Mouse (Mus musculus) testis, postnatal 10 days (tissue): Measurements from ENCODE around the gene 1520401A03Rik.
A peak's percentile ranks its signal among the peaks of the same experiment; 100 is the strongest.

Source experiments
- DNase-seq: peaks from one replicate; pipeline ENCODE4 v3.0.0; 2021; ENCODE audit warnings: low spot score

Gene 1520401A03Rik

DNA sequence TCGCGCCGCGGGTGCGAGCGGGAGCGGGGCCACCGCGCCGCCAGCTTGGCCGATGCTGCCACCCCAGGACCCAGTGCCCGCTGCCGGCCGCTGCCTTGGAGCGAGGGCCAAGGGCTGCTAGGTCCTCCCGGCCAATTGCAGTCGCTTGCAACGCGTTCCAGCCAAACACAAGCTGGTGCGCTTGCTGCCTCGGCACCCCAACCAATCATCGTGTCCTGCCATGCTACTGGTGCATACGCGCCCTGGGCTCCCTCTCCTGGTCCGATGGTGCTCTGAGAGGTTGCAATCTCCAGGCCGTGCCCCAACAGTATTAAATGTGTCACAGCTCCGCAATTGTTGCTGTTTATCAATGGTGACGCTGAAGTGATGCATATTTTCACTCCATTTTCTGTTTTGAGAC lies 22.5 kb downstream of the 1520401A03Rik start:
- peak; percentile 90 for DNase-seq

DNA sequence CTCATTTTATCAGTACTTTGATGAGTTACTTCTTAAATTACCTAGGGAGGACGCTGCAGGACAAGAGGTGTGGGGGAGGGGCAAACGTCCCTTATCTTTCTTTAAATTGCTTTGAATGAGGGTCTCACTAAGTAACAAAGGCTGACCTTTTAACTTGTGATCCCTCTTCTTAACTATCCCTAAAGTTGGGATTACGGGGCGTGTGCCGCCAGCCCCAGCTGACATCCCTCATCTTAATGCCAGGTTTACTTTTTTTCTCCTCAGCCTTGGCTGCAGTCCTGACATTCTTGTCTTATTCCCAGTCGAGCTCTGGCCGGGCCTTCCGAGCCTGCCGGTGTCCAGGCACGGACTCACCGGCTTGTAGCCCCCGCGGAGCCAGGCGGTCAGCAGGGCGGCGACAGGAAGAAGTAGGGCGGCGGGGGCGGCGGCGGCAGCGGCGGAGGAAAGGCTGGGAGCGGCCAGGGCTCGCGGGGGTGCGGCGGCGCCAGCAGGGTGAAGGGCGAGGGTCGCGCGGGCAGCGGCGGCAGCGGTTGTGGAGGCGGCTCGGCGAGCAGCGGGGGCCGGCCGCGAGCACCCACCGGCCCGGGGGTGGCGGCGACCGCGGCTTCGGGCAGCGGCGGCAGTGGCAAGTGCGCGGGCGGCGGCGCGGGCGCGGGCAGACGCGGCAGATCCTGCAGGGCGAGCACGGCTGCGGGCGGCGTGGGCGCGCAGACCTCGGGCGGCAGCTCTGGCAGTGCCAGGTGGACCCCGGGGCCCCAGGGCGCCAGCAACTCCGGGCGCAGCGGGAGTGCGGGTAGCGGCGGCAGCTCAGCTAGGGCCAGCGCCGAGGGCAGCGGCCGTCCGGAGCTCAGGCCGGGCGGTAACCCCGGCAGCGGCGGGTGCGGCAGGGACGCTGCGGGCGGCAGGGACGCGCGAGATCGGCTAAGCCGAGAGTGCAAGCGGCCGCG lies 23.2 kb downstream of the 1520401A03Rik start:
- DNase-seq = no peak

DNA sequence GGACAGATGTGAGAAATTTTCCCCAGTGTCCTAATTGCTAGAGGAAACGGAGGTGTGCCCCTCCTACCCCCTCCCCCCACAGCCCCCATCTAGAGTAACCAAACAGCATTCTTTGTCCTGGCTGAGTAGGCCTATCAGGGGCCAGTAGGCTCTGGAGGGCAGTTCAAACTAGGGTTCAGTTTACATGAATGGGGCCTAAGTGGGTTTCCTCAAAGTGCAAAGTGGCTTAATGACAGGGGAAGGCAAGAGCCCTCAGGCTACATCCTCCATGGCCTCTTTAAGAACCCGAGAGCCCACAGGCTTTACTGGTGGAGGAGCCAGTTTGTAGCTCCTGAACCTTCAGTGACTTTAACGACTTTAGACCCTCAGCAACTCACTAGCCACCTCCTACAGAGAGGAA lies 26.8 kb downstream of the 1520401A03Rik start:
- DNase-seq = no peak

DNA sequence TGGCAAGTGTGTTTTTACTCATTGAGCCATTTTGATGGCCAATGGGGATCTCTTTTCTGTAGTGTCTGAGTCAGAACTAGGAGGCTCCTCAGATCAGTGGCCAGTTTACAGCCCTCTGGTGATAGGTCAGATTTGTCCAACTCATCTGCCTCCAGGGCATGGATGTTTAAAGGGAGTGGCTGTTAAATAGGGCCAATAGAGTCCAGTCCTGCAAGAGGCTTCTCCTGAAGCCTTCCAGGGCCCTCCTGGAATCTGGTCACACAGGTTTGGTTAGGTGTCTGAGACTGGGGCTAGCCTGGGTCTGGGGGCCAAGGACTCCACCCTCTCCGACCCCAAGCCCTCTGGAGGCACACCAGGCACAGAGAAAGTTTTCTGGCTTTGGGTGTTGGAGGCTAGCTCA lies 28.1 kb downstream of the 1520401A03Rik start:
- no peak for DNase-seq

DNA sequence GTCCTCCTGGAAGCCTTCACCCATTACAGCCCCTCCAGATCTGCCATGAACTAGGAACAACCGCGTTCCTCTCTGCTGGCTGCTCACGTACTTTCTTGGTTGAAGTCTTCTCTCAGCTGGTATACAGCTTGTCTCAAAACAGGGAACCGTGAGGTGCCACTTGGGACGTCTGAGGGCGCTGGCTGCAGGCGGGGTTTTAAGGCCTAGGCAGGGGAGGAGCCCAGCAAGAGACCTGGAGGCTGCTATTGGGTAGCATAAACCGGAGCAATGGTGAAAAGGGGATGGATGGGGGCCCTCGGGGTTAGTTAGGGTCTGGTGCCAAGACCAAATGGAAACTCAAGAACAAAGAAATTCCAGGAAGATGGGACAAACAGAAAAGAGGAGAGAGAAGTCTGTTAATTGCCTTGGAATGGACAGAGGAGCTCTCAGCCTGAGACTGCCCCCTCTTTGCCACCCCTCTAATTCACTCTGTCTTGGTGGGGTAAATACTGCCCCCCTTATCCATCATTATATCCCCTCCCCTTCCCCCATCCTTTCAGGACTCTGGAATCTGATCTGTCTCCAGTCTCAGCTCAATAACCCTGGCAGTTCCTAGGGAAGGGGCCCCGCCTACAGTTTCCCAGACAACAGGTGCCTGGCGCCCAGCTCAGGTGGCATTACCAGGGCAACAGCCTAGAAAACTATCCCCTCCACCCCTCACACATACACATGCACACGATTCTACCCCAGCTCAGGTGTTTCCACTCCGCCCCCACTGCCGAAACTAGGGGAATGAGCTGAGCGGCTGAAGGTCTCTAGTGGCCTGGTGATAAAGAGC lies 38.5 kb downstream of the 1520401A03Rik start, which contains the start of gene Cldn9:
Gene Cldn9, minus strand, starts transcription at position 171 of the 817 bp plus-strand sequence.
- no peak for DNase-seq

DNA sequence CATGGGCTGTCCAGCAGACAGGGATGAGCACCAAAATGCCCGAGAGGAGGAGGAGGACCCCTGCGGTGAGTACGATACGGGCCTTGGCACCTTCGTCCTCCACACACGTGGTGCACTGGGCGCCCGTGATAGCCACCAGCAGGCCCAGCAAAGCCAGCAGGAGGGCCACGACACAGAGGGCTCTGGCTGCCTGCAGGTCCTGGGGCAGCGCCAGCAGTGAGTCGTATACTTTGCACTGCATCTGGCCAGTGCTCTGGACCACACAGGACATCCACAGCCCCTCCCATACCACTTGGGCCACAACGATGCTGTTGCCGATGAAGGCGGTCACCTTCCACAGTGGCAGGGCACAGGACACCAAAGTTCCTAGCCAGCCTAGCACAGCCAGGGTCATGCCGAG lies 39.4 kb downstream of the 1520401A03Rik start:
- no peak for DNase-seq

DNA sequence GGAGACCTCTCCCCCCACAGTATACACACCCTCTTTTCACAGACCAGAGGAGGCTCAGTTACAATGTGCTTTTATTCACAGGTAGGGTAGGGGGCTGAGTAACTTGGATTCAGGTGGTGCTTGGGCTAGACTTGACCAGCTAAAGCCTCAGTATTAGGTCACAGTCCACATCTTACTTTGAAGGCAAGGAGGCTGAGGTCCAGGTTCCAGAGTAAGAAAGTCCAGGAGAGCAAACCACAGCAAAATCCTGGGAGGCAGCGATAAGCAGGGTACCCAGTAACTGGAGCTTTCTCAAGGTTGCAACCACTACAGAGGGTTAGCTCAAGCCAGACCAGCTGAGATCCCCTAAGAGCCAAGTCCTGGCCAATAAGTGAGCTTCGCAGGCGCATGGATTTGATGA lies 40.1 kb downstream of the 1520401A03Rik start:
- no peak for DNase-seq

DNA sequence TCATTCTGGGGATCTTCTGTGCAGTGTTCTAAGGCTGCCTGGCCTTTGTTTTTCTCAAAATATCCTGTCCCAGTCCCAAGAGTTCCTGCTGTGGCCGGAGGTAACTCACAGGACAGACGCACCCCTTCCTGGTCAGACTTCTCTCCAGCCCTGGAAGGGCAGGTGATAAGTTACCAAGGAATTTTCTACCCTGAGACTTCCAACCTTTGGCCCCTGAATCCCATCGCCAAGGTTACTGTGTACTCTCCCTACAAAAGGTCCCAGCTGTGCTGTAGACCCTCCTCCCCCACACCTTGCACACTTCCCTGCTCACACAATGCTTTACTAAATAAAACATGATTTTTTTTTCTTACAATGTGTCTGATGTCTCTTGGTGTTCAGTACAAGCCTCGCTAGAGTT lies 40.5 kb downstream of the 1520401A03Rik start:
- no peak for DNase-seq

DNA sequence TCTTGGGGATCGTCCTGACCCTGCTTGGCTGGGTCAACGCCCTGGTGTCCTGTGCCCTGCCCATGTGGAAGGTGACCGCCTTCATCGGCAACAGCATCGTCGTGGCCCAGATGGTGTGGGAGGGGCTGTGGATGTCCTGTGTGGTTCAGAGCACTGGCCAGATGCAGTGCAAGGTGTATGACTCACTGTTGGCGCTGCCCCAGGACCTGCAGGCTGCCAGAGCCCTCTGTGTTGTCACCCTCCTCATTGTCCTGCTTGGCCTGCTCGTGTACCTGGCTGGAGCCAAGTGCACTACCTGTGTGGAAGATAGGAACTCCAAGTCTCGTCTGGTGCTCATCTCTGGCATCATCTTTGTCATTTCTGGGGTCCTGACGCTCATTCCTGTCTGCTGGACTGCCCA lies 41.5 kb downstream of the 1520401A03Rik start:
- peak; percentile 52 for DNase-seq

DNA sequence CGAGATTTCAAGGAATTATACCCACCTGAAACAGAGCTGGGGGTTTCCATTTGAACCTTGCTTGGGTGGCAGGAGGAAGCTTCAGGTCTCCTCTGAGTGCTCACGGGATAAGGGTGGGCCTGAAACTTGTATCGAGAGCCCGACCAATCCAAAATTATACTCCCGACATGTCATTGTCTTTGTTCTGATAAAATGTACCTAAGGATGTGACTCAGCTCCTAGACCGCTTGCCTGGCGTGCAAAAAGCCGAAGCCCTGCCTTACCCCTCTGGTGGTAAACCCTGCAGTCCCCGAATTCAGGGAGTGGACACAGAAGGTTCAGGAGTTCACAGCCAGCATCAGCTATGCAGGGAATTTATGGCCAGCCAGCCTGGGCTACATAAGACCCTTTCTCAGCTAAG lies 42.2 kb downstream of the 1520401A03Rik start:
- DNase-seq = no peak

DNA sequence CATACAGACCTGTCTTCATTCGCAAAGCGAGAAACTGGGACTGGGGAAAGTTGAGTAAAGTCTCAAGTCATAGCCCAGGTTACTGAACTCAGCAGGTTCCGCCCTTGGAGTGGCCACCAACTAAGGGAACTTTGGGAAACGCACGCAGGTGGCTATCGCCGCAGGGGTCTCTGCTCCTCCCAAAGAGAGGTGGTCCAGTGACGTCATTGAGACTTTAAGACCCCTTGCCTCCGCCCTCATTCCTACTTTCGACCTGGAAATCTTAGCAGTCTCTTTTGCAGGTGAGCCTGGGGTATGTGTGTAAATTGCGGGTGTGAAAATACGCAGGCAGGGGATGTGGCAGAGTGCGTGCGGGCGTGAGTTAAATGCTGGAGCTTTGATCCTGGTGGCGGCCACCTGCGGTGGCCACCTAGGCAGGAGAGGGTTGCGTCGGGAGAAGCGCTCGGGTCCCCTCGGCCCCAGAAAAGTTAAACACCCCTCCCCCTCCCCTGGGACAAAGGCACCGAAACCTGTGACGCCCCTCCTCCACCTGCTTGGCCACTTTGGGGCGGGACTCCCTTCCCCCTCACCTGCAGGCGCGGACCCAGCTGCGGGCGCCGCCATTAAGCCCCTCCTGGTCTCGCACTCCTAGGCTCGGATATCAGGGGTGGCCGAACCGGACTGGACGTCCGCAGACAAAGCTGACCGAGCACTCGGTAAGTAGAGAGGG lies 43.3 kb downstream of the 1520401A03Rik start, which contains the start of gene Cldn6:
Gene Cldn6, plus strand, starts transcription at position 123 of the 709 bp plus-strand sequence.
- DNase-seq = no peak

DNA sequence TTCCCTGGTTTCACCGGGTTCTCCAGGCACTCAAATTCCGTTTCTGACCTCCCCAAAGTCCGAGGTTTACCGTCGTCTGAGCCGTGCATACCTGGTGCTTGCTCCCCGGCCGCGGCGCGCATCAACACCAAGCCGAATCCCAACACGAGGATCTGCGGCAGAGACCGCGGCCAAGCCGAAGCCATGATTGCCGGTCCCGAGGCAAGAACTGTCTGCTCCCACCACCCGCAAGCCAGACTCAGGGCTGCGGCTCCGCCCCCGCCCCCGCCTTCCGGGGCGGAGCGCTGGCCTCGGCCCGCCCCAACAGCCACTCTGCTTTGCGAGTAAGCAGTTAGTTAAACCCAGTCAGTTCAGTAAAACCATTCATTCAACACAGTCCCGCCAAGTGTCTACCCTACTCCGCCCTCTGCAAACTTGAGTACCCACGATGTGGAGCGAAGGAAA lies 45.3 kb downstream of the 1520401A03Rik start, which contains the start of gene Tnfrsf12a:
Gene Tnfrsf12a, minus strand, starts transcription at position 233 of the 444 bp plus-strand sequence.
- DNase-seq = peak; percentile 87

DNA sequence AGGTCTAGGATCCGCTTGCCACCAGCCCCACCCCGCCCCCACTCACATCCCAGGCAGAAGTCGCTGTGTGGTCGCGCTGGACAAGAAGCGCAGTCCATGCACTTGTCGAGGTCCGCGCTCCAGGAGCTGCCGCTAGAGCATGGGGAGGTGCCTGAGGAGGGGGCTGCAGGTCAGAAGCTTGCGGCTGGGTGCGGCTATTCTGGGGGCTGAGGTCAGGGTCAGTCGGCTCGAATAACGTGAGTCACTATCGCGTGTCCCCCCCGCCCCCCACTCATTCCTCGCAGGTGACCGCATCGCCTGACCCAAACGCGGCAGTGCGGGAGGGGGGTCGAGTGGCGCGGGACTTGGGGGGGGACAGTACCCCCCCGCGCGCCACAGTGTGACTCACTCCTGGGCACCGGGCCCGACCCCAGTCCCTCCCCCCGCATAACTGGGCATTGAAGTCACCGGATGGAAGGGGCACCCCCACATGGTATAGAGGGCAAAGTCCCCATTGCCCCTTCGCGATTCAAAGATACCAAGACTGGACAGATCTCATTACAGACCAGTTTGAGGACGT lies 46.0 kb downstream of the 1520401A03Rik start:
- peak; percentile 84 for DNase-seq

DNA sequence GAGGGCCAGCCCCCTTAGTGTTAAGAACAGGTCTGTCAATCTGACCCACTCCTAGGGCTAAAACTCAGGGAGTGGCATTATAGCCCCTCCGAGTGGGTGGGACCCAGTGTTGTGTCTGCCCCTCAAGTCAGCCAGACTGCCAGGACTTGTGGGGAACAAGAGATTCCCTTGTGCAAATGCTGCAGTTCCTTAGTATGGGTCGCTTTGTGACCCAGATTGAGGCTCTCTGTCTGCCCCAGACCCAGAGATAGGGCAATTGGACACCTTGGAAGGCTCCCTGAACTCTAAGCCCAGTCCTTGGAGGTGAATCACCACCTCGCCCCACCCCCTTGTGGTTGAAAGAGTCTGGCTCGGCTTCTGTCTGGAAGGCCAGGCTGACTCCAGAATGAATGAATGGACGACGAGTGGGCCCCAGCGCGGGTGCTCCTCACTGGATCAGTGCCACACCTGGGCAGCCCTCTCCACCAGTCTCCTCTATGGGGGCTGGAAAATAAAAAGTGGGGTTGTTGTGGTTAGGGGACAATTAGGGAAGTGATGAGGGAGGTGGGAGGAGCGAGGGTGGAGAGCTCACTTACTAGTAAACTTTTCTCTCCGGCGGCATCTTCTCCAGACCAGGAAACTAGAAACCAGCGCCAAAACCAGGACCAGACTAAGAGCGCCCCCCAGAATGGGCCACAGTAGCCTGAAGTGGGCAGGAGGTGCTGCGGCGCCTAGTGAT lies 46.9 kb downstream of the 1520401A03Rik start:
- peak; percentile 75 for DNase-seq

DNA sequence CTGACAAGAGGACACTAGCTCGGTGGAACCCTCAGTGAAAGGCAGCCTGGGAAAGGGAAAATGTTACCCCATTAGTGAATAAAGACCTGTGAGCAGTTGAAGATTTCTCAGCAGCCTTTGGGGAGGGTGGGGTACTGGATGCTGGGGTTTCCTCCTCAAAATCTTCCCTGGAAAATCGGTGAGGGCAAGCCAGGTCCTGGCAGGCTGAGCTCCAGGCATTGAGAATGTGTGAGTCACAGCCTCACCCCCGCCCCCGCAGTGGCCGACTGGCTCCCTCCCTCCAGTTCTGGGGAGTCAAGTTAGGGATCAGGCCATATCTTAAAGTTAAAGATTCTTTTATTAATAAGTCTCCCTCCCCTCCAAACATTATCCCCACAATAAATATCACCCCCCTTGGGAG lies 47.5 kb downstream of the 1520401A03Rik start:
- peak; percentile 77 for DNase-seq

DNA sequence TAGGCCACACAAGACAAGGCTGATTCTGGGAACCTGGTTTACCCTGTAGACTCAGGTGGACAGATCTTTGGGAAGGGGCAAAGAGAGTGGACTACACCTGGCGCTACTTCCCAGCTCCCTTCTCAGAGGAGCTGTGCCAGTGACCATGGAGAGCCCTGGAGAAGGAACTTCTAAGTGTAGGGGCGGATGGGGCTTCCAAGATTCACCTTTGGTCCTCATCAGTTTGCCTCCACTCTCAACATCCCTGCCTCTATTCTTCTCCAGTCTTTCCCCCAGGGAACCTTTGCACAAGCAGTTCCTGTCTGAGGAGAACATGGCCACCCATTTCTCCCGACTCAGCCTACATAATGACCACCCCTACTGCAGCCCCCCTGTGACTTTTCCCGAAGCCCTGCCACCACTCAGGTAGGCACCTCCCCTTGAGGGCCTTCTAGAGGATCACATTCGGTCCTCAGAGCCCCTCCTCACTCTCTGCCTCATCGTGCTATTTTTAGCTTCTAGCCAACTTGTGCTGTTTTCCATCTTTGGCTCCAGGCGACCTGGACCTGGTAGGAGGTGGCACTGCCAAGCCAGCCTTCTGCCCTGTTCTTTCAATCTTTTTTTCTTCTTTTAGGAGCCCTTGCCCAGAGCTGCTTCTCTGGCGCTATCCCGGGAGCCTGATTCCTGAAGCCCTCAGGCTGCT lies 48.2 kb downstream of the 1520401A03Rik start:
- DNase-seq = no peak

DNA sequence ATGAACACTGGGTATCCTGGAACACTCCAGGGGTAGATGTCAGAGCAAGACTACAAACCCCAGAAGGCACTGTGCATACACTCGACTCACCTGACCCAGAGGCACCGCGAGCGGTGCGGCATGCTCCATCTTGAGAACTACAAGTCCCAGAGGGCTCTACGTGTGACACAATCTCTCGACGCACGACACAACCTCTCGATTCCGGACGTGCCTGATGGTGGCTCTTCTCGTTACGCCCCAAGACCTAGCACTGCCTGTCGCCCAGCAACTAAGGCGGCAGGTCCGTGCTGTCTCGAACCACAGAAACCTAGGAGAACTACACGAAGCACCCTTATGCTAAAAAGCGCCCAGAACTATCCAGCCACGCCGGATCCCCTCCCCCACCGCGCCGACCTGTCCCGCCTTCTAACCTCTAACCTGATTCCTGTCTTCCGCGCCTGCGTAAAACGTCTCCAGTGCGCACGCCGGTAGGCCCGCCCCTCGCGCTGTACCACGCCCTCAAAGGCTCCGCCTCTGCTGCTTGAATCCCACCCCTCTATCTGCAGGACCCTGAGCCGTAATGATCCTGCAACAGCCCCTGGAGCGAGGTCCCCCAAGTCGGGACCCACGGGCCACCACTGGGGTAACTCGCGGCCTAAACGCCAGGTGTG lies 49.0 kb downstream of the 1520401A03Rik start, which contains the start of the genes Hcfc1r1 and Thoc6:
Gene Hcfc1r1, plus strand, starts transcription at position 173 of the 650 bp plus-strand sequence.
Gene Thoc6, minus strand, starts transcription at position 459 of the 650 bp plus-strand sequence.
- peak; percentile 95 for DNase-seq

DNA sequence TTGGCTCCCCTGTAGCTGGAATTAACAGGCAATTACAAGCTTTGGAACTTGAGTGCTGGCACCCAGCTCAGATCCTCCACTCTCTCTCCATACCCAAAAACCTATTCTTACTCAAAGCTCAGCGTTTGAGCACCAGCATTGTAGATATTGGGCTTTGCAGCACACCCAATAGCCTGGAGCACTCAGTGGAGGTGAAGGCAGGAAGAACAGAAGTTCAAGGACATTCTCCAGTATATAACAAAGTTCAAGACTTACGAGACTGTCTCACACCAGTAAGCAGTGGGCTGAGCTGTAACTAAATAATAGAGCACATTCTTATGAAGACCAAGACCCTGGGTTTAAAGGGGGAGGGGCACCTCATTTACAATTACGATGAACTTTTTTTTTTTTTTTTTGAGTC lies 49.8 kb downstream of the 1520401A03Rik start:
- no peak for DNase-seq

DNA sequence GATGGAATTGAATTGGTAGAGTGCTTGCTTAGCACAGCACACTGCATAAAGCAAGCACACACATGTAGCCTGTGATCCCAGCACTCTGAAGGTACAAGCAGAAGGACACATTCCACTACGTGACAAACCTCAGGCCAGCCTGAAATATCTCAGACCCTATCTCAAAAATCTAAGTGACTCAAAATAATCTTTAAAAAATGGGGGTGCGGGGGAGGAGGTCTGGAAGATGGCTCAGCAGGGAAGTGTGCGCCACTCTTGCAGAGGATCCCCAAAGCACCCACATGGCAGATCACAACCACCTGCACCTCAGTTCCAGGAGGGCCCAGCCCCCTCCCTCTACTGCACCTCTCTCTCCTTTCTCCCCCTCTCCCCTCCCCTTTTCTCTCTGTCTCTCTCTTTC lies 51.1 kb downstream of the 1520401A03Rik start:
- DNase-seq = no peak
